Mouse (Mus musculus) C2C12 (cell line): Measurements from ENCODE around the gene Agpat2. TPM values are rescaled to one million over a fixed set of nuclear protein-coding genes. Genes with fewer than 3 reads are reported as not detected.
A peak's percentile ranks its signal among the peaks of the same experiment; 100 is the strongest.

ENCODE experiments used
- H3K27me3 ChIP-seq: one replicate; pipeline ENCODE4 v1.6.1; 2011; ENCODE audit not compliant: control insufficient read depth, insufficient read depth, insufficient read length
- H3K36me3 ChIP-seq: one replicate; pipeline ENCODE4 v1.6.1; 2011; ENCODE audit not compliant: control insufficient read depth, insufficient read depth
- H3K4me3 ChIP-seq: one replicate; pipeline ENCODE4 v1.5.1; 2011; ENCODE audit warnings: mild to moderate bottlenecking, control low read depth; ENCODE audit not compliant: poor library complexity, insufficient read depth, severe bottlenecking
- H3K79me2 ChIP-seq: one replicate; pipeline ENCODE4 v1.6.1; 2011; ENCODE audit not compliant: control insufficient read depth, insufficient read depth
- H3K79me3 ChIP-seq: one replicate; pipeline ENCODE4 v1.6.1; 2011; ENCODE audit warnings: low read depth, control low read depth
- H3ac ChIP-seq: one replicate; pipeline ENCODE3; 2011; ENCODE audit warnings: low read depth; ENCODE audit not compliant: control insufficient read depth, insufficient read length
- CEBPB ChIP-seq: IDR thresholded peaks from one replicate; pipeline ENCODE4 v1.6.1; 2011; ENCODE audit warnings: low read depth, mild to moderate bottlenecking, control low read depth, moderate library complexity
- CTCF ChIP-seq: IDR thresholded peaks from one replicate; pipeline ENCODE4 v1.5.1; 2011; ENCODE audit not compliant: control insufficient read depth, insufficient read depth, insufficient read length
- FOSL1 ChIP-seq: IDR thresholded peaks from one replicate; pipeline ENCODE4 v1.8.0; 2011; ENCODE audit warnings: mild to moderate bottlenecking, low read length; ENCODE audit not compliant: poor library complexity, insufficient read depth, severe bottlenecking
- MAX ChIP-seq: IDR thresholded peaks from one replicate; pipeline ENCODE4 v1.6.1; 2011; ENCODE audit warnings: mild to moderate bottlenecking, control low read depth
- MYOD1 ChIP-seq: IDR thresholded peaks from one replicate; pipeline ENCODE4 v1.6.1; 2011; ENCODE audit warnings: low read depth; ENCODE audit not compliant: control insufficient read depth, insufficient read length
- MYOG ChIP-seq: IDR thresholded peaks from one replicate; pipeline ENCODE4 v1.6.1; 2011; ENCODE audit not compliant: control insufficient read depth, insufficient read length; ENCODE audit errors: extremely low read depth
- USF1 ChIP-seq: IDR thresholded peaks from one replicate; pipeline ENCODE4 v1.6.1; 2011; ENCODE audit warnings: low read depth, mild to moderate bottlenecking, control low read depth, moderate library complexity
- polyA plus RNA-seq: library from polyadenylated mRNA; unstranded; fragments of >200 nt; fragmentation: generic; extraction: Trizol; gene quantifications from one replicate; pipeline ENCODE4 v1.2.1, GENCODE M21; 2012; ENCODE audit warnings: missing spikeins

The Agpat2 gene
- polyA plus RNA-seq, 1 experiment = 37.9 TPM

DNA sequence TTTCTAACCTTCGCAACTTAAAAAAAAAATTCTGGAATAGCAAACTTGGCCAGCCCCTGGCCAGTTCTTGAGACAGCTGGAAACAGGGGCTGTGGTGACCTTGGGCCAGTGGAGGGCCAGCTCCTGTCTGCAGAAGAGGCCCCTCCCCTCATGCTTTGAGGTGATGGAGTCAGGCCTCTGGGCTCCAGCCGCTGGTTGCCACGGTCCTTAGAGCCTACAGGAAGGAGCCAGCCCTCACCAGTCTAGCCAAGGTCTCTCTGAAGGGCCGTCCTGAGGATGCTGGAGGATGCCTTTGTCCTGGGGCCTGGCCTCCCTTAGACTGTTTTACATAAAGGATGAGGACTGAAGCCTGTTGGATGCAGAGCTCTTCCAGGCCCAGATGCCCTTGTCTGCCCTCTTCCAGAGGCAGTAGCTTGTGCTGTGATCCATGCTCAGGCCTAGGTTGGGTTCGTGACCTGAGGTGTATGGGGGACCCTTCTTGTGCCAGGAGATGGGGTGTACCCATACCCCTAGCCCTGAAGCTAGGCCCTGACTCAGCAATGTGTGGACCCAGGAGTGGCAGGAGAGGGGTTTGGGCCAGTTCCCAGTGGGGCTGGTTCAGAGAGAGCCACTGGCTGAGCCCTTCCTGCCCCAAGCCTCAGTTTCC lies 24.7 kb upstream of the Agpat2 start:
- no peaks in the 10 kb centered on the region for H3K79me2 ChIP-seq
- no peaks in the 10 kb centered on the region for H3K36me3 ChIP-seq
- H3K27me3 ChIP-seq = no peaks in the 10 kb centered on the region
- TF ChIP-seq FOSL1 (no peak), MYOD1 (no peak), MAX (no peak), CEBPB (no peak), CTCF (no peak), MYOG (no peak), USF1 (no peak)
- H3K79me3 ChIP-seq = no peaks in the 10 kb centered on the region
- peak overlapping the region; percentile 11 for H3K4me3 ChIP-seq
- no peak overlapping the region for H3ac ChIP-seq

DNA sequence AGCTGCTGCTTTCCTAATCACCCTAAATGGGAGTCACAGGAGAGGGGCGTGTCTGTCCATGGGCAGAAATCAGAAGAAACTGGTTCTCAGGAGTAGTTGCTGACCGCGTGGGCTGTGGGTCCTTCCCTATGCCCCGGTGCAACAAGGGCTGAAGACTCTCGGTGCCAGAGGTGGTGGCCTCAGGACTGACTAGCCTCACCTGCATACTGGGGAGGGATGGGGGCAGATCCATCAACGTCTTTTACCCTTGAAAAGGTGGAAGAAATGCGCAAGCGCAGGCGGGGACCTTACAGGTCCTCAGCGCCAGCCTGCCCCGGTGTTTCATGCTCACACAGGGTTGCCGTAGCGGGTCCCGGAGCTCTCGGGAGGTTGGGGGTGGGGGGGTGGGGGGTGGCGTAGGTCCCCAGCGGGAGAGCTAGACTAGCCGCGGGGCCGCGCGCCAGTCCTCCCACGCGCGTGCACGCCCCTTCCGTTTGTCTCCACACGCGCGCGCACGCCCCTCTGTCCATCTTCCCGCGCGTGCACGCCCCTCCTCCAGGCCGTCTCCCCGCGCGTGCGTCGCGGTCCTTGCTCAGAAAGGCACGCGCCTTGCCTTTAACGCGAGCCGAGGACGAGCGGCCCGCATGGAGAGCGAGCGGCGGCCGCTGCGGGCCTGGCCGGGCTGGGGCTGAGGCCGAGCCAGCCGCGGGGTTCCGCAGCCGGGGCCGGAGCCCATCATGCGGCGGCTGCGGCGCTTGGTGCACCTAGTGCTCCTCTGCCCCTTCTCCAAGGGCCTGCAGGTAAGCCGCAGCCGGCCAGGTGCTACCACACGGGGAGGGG lies 23.9 kb upstream of the Agpat2 start, which contains the start of gene Fam69b:
Gene Fam69b (plus strand): TSS at position 537 of the 819 bp plus-strand sequence.
- H3K36me3 ChIP-seq = no peaks in the 10 kb centered on the region
- H3ac ChIP-seq = peak within 1 kb of the TSS; percentile 47
- H3K79me3 ChIP-seq = no peaks in the 10 kb centered on the region
- no peaks in the 10 kb centered on the region for H3K79me2 ChIP-seq
- TF ChIP-seq FOSL1 = no peak
- no peak for TF ChIP-seq MYOD1
- TF ChIP-seq MYOG = no peak
- TF ChIP-seq MAX = no peak
- TF ChIP-seq CTCF = no peak
- no peak for TF ChIP-seq USF1
- no peak for TF ChIP-seq CEBPB
- no peaks in the 10 kb centered on the region for H3K27me3 ChIP-seq
- H3K4me3 ChIP-seq = peak within 1 kb of the TSS; percentile 11

DNA sequence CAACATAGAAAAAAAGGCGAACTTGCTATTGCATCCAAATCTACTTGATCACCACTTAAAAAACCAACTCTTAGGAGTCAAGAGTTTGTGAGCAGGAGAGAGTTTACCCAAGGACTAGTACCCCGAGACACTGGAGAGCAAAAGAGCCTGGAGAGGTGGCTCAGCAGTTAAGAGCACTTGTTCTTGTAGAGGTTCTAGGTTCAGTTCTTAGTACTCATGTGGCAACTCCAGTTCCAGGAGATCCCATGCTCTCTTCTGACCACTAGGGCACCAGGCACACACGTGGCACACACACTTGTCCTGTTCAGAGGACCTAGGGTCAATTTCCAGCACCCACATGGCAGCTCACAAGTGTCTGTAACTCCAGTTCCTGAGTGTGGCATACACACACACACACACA lies 21.9 kb upstream of the Agpat2 start:
- H3K27me3 ChIP-seq = no peaks in the 10 kb centered on the region
- H3K4me3 ChIP-seq = no peak overlapping the region
- no peaks in the 10 kb centered on the region for H3K79me3 ChIP-seq
- no peaks in the 10 kb centered on the region for H3K79me2 ChIP-seq
- TF ChIP-seq MAX (no peak), MYOD1 (no peak), CEBPB (no peak), FOSL1 (no peak), USF1 (no peak), CTCF (no peak), MYOG (no peak)
- no peaks in the 10 kb centered on the region for H3K36me3 ChIP-seq
- no peak overlapping the region for H3ac ChIP-seq

DNA sequence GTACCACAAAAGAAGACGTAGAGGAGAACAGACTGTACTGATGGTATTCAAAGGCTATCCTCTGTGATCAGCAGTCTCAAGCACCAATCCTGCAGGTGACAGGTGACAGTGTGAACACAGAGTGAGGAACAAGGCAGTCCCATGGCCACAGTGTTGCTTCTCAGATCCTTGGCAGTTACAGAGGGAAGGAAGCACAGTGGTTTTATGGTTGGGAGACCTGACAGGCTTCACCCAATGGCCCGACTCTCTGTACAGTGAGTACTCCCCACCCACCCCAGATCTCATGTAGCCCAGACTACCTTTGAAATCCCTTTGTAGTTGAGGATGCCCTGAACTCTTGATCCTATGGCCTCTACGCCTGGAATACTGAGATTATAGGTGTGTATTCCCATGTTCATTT lies 21.2 kb upstream of the Agpat2 start:
- H3K79me2 ChIP-seq = no peaks in the 10 kb centered on the region
- H3ac ChIP-seq = no peak overlapping the region
- H3K36me3 ChIP-seq = no peaks in the 10 kb centered on the region
- H3K79me3 ChIP-seq = no peaks in the 10 kb centered on the region
- no peak for TF ChIP-seq MAX
- TF ChIP-seq MYOG = no peak
- TF ChIP-seq USF1 = no peak
- no peak for TF ChIP-seq MYOD1
- TF ChIP-seq CTCF = no peak
- no peak for TF ChIP-seq FOSL1
- no peak for TF ChIP-seq CEBPB
- H3K4me3 ChIP-seq = no peak overlapping the region
- no peaks in the 10 kb centered on the region for H3K27me3 ChIP-seq

DNA sequence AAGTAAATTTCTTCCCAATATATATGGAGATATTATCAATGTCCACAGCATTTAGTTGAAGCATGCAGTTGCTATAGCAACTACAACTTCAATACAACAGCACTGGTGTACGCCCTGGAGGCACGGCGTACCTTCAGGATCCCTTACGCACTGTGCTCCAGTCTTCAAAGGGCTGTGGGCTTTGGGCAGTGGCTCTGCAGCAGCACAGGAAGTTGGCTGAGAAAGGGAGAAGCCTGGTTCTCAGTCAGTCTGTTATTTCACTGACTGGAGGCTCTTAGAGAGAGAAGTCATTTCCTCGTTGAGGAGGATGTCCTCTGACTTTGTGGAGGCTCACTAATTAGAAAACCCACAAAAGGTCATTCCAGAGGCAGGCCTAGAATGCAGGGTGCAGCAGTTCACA lies 18.8 kb upstream of the Agpat2 start:
- Histone ChIP-seq H3ac (no peak overlapping the region), H3K4me3 (no peak overlapping the region), H3K79me2 (no peaks in the 10 kb centered on the region), H3K36me3 (no peaks in the 10 kb centered on the region), H3K27me3 (peaks cover 6% of the 10 kb centered on the region), H3K79me3 (no peaks in the 10 kb centered on the region)
- no peak for TF ChIP-seq USF1
- no peak for TF ChIP-seq MYOD1
- no peak for TF ChIP-seq MAX
- no peak for TF ChIP-seq CTCF
- no peak for TF ChIP-seq FOSL1
- TF ChIP-seq CEBPB = no peak
- no peak for TF ChIP-seq MYOG

DNA sequence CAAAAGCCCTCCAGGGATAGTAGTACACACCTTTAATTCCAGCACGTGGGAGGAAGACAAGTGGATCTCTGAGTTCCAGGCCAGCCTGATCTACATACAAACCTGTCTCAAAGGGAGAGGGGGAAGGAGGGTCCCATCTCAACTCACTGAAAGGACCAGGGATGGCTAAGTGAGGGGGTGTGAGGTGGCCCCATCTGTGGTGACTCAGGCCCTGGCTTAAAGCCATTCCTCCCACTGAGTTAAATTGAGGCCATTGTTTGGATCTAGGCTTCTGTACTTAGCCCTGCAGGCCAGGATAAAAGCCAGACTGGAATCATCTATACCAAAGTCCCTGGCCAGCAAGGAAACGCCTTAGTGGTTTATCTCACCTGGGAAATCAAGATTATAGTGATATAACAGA lies 17.0 kb upstream of the Agpat2 start:
- TF ChIP-seq MYOG = no peak
- no peak for TF ChIP-seq FOSL1
- no peak for TF ChIP-seq USF1
- TF ChIP-seq CEBPB = no peak
- TF ChIP-seq MYOD1 = no peak
- no peak for TF ChIP-seq CTCF
- no peak overlapping the region for H3K4me3 ChIP-seq
- H3K36me3 ChIP-seq = no peaks in the 10 kb centered on the region
- H3K27me3 ChIP-seq = peaks cover 13% of the 10 kb centered on the region
- no peaks in the 10 kb centered on the region for H3K79me2 ChIP-seq
- H3ac ChIP-seq = no peak overlapping the region
- no peaks in the 10 kb centered on the region for H3K79me3 ChIP-seq
